17 mouse cellular contexts compared by ENCODE assay signal in the genomic region with DNA sequence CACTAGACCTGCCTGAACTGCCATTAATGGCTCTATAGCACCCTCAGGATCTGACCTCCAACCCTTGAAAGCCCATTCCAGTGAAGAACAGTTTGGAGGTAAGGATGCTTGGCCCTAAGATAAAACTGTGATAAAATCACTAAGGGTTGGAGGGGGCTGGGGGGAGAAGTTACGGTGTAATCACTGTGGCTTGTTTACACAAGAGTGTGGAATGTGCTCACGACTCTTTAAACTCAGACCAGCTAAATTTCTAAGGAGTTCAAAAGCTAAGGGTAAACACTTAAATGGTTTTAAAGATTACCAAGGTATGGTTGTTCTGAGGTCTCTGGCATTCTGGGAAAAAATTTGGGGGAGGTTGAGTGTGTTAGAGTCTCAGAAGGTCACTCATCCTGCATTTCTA.
"Had no signal": no experiment of that assay in that cellular context is flagged by ENCODE, and none has a peak within 500 bp of the region (broad histone marks: within the 10 kb centered on the region; RNA-seq: fewer than 3 reads in every experiment).

No protein-coding gene starts in this region.

- H3K4me2 ChIP-seq: kidney, embryonic 15.5 days; liver, embryonic 11.5 days; midbrain, embryonic 11.5 days; stomach, embryonic 15.5 days had no signal

- H3K4me1 ChIP-seq: kidney, embryonic 15.5 days; stomach, embryonic 15.5 days had no signal

- H3K27ac ChIP-seq: kidney, embryonic 15.5 days; left cerebral cortex, adult 2 months; liver, embryonic 14.5 days; stomach, embryonic 15.5 days had no signal

- DNase-seq: kidney, adult 8-10 months; kidney, postnatal 10 days; kidney, postnatal 36 days; layer of hippocampus, postnatal 36 days; liver, postnatal 0 days; midbrain, embryonic 14.5 days; right cerebral cortex, adult 18-20 months; right cerebral cortex, postnatal 14 days; spleen, adult 18-20 months; thymus, postnatal 36 days had no signal

- H3K9ac ChIP-seq: kidney, embryonic 15.5 days; liver, embryonic 14.5 days; liver, postnatal 0 days; stomach, embryonic 15.5 days had no signal

- H3K36me3 ChIP-seq: kidney, embryonic 15.5 days; stomach, embryonic 15.5 days had no signal

- ATAC-seq: intestine, postnatal 0 days; liver, postnatal 0 days had no signal

- H3K9me3 ChIP-seq: kidney, embryonic 15.5 days; stomach, embryonic 15.5 days had no signal

- H3K4me3 ChIP-seq: kidney, embryonic 15.5 days; left cerebral cortex, adult 2 months; stomach, embryonic 15.5 days had no signal

- H3K27me3 ChIP-seq: kidney, embryonic 15.5 days; stomach, embryonic 15.5 days had no signal
